Mouse (Mus musculus): ENCODE results near the gene Sbpl.
"Not testable (repeated sequence)": the region's sequence is repeated elsewhere in the genome, so short reads cannot be mapped to it uniquely, and the experiment has no call there.

GRCm38 (mm10) chr17:23950828-23951227 lies 4.2 kb downstream of the Sbpl start:
- not testable (repeated sequence) for TF ChIP-seq CTCF (IDR thresholded peaks at IDR 0.05; ENCODE audit: low read depth, low read length); POLR2A (IDR thresholded peaks at IDR 0.05; ENCODE audit: borderline replicate concordance, low read depth, low read length)

All from bone marrow macrophage, adult 2 months (primary cell).